Mouse (Mus musculus) embryonic facial prominence, embryonic 14.5 days (tissue): ENCODE results near the gene Hlcs. TPM values are rescaled to one million over a fixed set of nuclear protein-coding genes. Genes with fewer than 3 reads are reported as not detected.

ENCODE experiments used
- ATAC-seq: fragments of 200-750 bp; cut with Nextera tagmentation; 2 replicates; pipeline ENCODE4 v1.8.0; 2017; ENCODE audit warnings: low read depth, moderate number of reproducible peaks, moderate TSS enrichment
- DNase-seq: peaks from one replicate; pipeline ENCODE4 v3.0.0-alpha.2; 2015; ENCODE audit warnings: low spot score
- H3K27ac ChIP-seq: fragments of 300-500 bp; sonication (generic); replicated peaks from 2 replicates; pipeline ENCODE4 v1.5.1; 2014; ENCODE audit warnings: low read depth, mild to moderate bottlenecking, low read length, moderate library complexity
- H3K27me3 ChIP-seq: fragments of 300-500 bp; sonication (generic); replicated peaks from 2 replicates; pipeline ENCODE4 v1.6.1; 2014; ENCODE audit warnings: low read length; ENCODE audit not compliant: control insufficient read depth, insufficient read depth
- H3K36me3 ChIP-seq: fragments of 300-500 bp; sonication (generic); 2 replicates; pipeline ENCODE4 v1.6.1; 2014; ENCODE audit warnings: low read length, mixed read lengths; ENCODE audit not compliant: control insufficient read depth, insufficient read depth
- H3K4me1 ChIP-seq: fragments of 300-500 bp; sonication (generic); 2 replicates; pipeline ENCODE4 v1.6.1; 2014; ENCODE audit warnings: antibody characterized with exemption, low read length; ENCODE audit not compliant: control insufficient read depth, insufficient read depth
- H3K4me2 ChIP-seq: fragments of 300-500 bp; sonication (generic); 2 replicates; pipeline ENCODE4 v1.6.1; 2014; ENCODE audit warnings: low read depth, mild to moderate bottlenecking, low read length, moderate library complexity, mixed read lengths
- H3K4me3 ChIP-seq: fragments of 300-500 bp; sonication (generic); 2 replicates; pipeline ENCODE4 v1.5.1; 2014; ENCODE audit warnings: low read depth, mild to moderate bottlenecking, low read length
- H3K9ac ChIP-seq: fragments of 300-500 bp; sonication (generic); 2 replicates; pipeline ENCODE4 v1.6.1; 2014; ENCODE audit warnings: low read depth, mild to moderate bottlenecking, low read length, moderate library complexity, mixed read lengths
- H3K9me3 ChIP-seq: fragments of 300-500 bp; sonication (generic); 2 replicates; pipeline ENCODE4 v1.6.1; 2016; ENCODE audit warnings: low read length; ENCODE audit not compliant: control insufficient read depth
- WGBS: fragments of 180-500 bp; shearing (Covaris S2); extraction: QIAGEN DNeasy Blood & Tissue Kit; methylation state at CpG from one replicate; pipeline ENCODE4 v1.1.7; 2014; 5-methylcytosine and 5-hydroxymethylcytosine counted together
- polyA plus RNA-seq: library from polyadenylated mRNA; unstranded; fragments of >200 nt; fragmentation: Nextera tagmentation; extraction: Ambion mirVana; gene quantifications from 2 replicates; pipeline ENCODE4 v1.2.1, GENCODE M21; 2014

Gene Hlcs
- polyA plus RNA-seq, 1 experiment from 2014 or later: 6.8 TPM

GRCm38 (mm10) chr16:94227328-94228018 lies 85.9 kb downstream of the Hlcs start:
- peak overlapping the region; percentile 11; the same call in 1 of the 2 replicates for H3K4me2 ChIP-seq
- H3K4me1 ChIP-seq: peaks cover 19% of the 10 kb centered on the region
- WGBS: 20% methylated on average over 18 of the region's 18 CpGs
- no peaks in the 10 kb centered on the region for H3K36me3 ChIP-seq
- no peaks in the 10 kb centered on the region for H3K9me3 ChIP-seq
- DNase-seq (peak; percentile 93), ATAC-seq (peak; percentile 89)
- no peak overlapping the region for H3K4me3 ChIP-seq
- no peak overlapping the region for H3K27ac ChIP-seq
- H3K27me3 ChIP-seq: no peaks in the 10 kb centered on the region
- no peak overlapping the region for H3K9ac ChIP-seq

GRCm38 (mm10) chr16:94223363-94223720 lies 90.0 kb downstream of the Hlcs start:
- DNase-seq (no peak), ATAC-seq (no peak)

GRCm38 (mm10) chr16:94222646-94223362 lies 90.6 kb downstream of the Hlcs start:
- Histone ChIP-seq H3K36me3 (no peaks in the 10 kb centered on the region), H3K4me2 (no peak overlapping the region), H3K9ac (no peak overlapping the region), H3K27me3 (no peaks in the 10 kb centered on the region), H3K9me3 (no peaks in the 10 kb centered on the region), H3K4me1 (peaks cover 17% of the 10 kb centered on the region), H3K27ac (no peak overlapping the region), H3K4me3 (no peak overlapping the region)
- no peak for ATAC-seq
- no peak for DNase-seq
- WGBS: 66% methylated on average over 11 of the region's 11 CpGs

More at GRCm38 (mm10) chr16:94223363-94223720, 90.0 kb downstream of the Hlcs start:
- Histone ChIP-seq H3K36me3 (no peaks in the 10 kb centered on the region), H3K9me3 (no peaks in the 10 kb centered on the region), H3K4me3 (no peak overlapping the region), H3K27ac (no peak overlapping the region), H3K27me3 (no peaks in the 10 kb centered on the region), H3K9ac (no peak overlapping the region), H3K4me2 (no peak overlapping the region), H3K4me1 (peaks cover 21% of the 10 kb centered on the region)
- WGBS: 66% methylated on average over 8 of the region's 8 CpGs

GRCm38 (mm10) chr16:94210689-94211357 lies 102.5 kb downstream of the Hlcs start:
- no peaks in the 10 kb centered on the region for H3K36me3 ChIP-seq
- no peak overlapping the region for H3K9ac ChIP-seq
- H3K4me2 ChIP-seq: no peak overlapping the region; the same call in 1 of the 2 replicates
- 59% methylated on average over 15 of the region's 15 CpGs for WGBS
- no peak overlapping the region for H3K4me3 ChIP-seq
- H3K4me1 ChIP-seq: peaks cover 9% of the 10 kb centered on the region; the same call in 1 of the 2 replicates
- 0 out of 2 replicates have a peak, but pooled peaks cover 7% of the 10 kb centered on the region for H3K9me3 ChIP-seq
- H3K27ac ChIP-seq: 0 out of 2 replicates have a peak overlapping the region, but pooled peaks have one; percentile 24
- DNase-seq (peak; percentile 58), ATAC-seq (no peak)
- H3K27me3 ChIP-seq: no peaks in the 10 kb centered on the region

- 80% methylated on average over 3 of the region's 3 CpGs for WGBS
- H3K27ac ChIP-seq: no peak overlapping the region
- no peak overlapping the region for H3K9ac ChIP-seq
- no peak overlapping the region for H3K4me3 ChIP-seq
- H3K4me1 ChIP-seq: peaks cover 14% of the 10 kb centered on the region; the same call in 1 of the 2 replicates
- no peaks in the 10 kb centered on the region for H3K36me3 ChIP-seq
- H3K4me2 ChIP-seq: no peak overlapping the region
- no peaks in the 10 kb centered on the region for H3K27me3 ChIP-seq
- H3K9me3 ChIP-seq: 0 out of 2 replicates have a peak, but pooled peaks cover 7% of the 10 kb centered on the region
- DNase-seq: peak; percentile 51
- no peak for ATAC-seq
Observed at GRCm38 (mm10) chr16:94209626-94210025, 103.7 kb downstream of the Hlcs start.

GRCm38 (mm10) chr16:94208826-94209225 lies 104.5 kb downstream of the Hlcs start:
- Histone ChIP-seq H3K9me3 (0 out of 2 replicates have a peak, but pooled peaks cover 7% of the 10 kb centered on the region), H3K9ac (no peak overlapping the region), H3K4me2 (no peak overlapping the region), H3K36me3 (no peaks in the 10 kb centered on the region), H3K27me3 (no peaks in the 10 kb centered on the region), H3K27ac (no peak overlapping the region), H3K4me3 (no peak overlapping the region), H3K4me1 (peaks cover 14% of the 10 kb centered on the region; the same call in 1 of the 2 replicates)
- no peak for DNase-seq
- ATAC-seq: 0 out of 2 replicates have a peak, but pooled peaks have one; percentile 17
- WGBS: 70% methylated on average over 10 of the region's 10 CpGs

- H3K9ac ChIP-seq: no peak overlapping the region
- no peaks in the 10 kb centered on the region for H3K27me3 ChIP-seq
- H3K4me1 ChIP-seq: peaks cover 14% of the 10 kb centered on the region; the same call in 1 of the 2 replicates
- 0 out of 2 replicates have a peak, but pooled peaks cover 7% of the 10 kb centered on the region for H3K9me3 ChIP-seq
- H3K36me3 ChIP-seq: no peaks in the 10 kb centered on the region
- no peak overlapping the region for H3K27ac ChIP-seq
- no peak overlapping the region for H3K4me3 ChIP-seq
- no peak for DNase-seq
- WGBS: 83% methylated on average over 6 of the region's 6 CpGs
- no peak overlapping the region for H3K4me2 ChIP-seq
- ATAC-seq: no peak
Observed at GRCm38 (mm10) chr16:94208152-94208551, 105.2 kb downstream of the Hlcs start.
